Mouse (Mus musculus): ENCODE measurements around the gene Foxn2.

- TF ChIP-seq CTCF (IDR thresholded peaks at IDR 0.05; ENCODE audit: control insufficient read depth, insufficient read depth, insufficient read length) = no peak
- TF ChIP-seq USF1 (IDR thresholded peaks at IDR 0.05; ENCODE audit: low read depth) = no peak
- no peak for TF ChIP-seq MYOD1 (IDR thresholded peaks at IDR 0.05; ENCODE audit: control insufficient read depth, insufficient read length, low read depth)
- TF ChIP-seq MAX (IDR thresholded peaks at IDR 0.05) = no peak
- no peak for TF ChIP-seq MYOG (IDR thresholded peaks at IDR 0.05; ENCODE audit: control insufficient read depth, extremely low read depth, insufficient read length)
- TF ChIP-seq CEBPB (IDR thresholded peaks at IDR 0.05; ENCODE audit: low read depth) = no peak
- TF ChIP-seq FOSL1 (IDR thresholded peaks at IDR 0.05; ENCODE audit: insufficient read depth, low read length, poor library complexity, severe bottlenecking) = no peak
Observed at GRCm38 (mm10) chr17:88477165-88477564, 36.7 kb downstream of the Foxn2 start.
